Mouse (Mus musculus): ENCODE measurements at regions not wholly inside any gene's neighbourhood (a gene's known extent, or its start where the extent isn't known, plus 50 kb on each side); places are given as distances from the start of the nearest gene placed in this dataset.

- DNase-seq (ENCODE audit: low spot score), result no peak
Measured at GRCm38 (mm10) chr14:61904426-61905124, 297.3 kb downstream of the Kcnrg start.

- no peak for DNase-seq (ENCODE audit: low spot score)
Measured at GRCm38 (mm10) chr14:61918113-61918512, 310.9 kb downstream of the Kcnrg start.

- DNase-seq (ENCODE audit: low spot score), result no peak
Measured at GRCm38 (mm10) chr14:61931811-61932210, 324.6 kb downstream of the Kcnrg start.

- no peak for DNase-seq (ENCODE audit: low spot score)
Measured at GRCm38 (mm10) chr14:61941682-61942081, 334.4 kb downstream of the Kcnrg start.

- DNase-seq (ENCODE audit: low spot score), result no peak
Measured at GRCm38 (mm10) chr14:61945659-61946058, 338.4 kb downstream of the Kcnrg start.

GRCm38 (mm10) chr14:61949446-61949845 lies 342.2 kb downstream of the Kcnrg start:
- no peak for DNase-seq (ENCODE audit: low spot score)

GRCm38 (mm10) chr14:61950004-61950403 lies 342.4 kb upstream of the Rnaseh2b start:
- no peak for DNase-seq (ENCODE audit: low spot score)

- DNase-seq (ENCODE audit: low spot score), result no peak
Measured at GRCm38 (mm10) chr14:61953029-61953428, 339.4 kb upstream of the Rnaseh2b start.

GRCm38 (mm10) chr14:61955416-61955815 lies 337.0 kb upstream of the Rnaseh2b start:
- DNase-seq (ENCODE audit: low spot score), result no peak

- DNase-seq (ENCODE audit: low spot score), result no peak
Measured at GRCm38 (mm10) chr14:61960243-61960957, 332.0 kb upstream of the Rnaseh2b start.

GRCm38 (mm10) chr14:61968467-61968866 lies 323.9 kb upstream of the Rnaseh2b start:
- DNase-seq (ENCODE audit: low spot score), result no peak

- no peak for DNase-seq (ENCODE audit: low spot score)
Measured at GRCm38 (mm10) chr14:61968957-61969535, 323.3 kb upstream of the Rnaseh2b start.

- no peak for DNase-seq (ENCODE audit: low spot score)
Measured at GRCm38 (mm10) chr14:61970591-61970990, 321.8 kb upstream of the Rnaseh2b start.

GRCm38 (mm10) chr14:61971100-61972088 lies 321.0 kb upstream of the Rnaseh2b start:
- DNase-seq (ENCODE audit: low spot score), result no peak

GRCm38 (mm10) chr14:61975301-61975732 lies 317.1 kb upstream of the Rnaseh2b start:
- DNase-seq (ENCODE audit: low spot score), result no peak

GRCm38 (mm10) chr14:61980581-61980980 lies 311.8 kb upstream of the Rnaseh2b start:
- DNase-seq (ENCODE audit: low spot score), result no peak

GRCm38 (mm10) chr14:61985575-61985974 lies 306.8 kb upstream of the Rnaseh2b start:
- DNase-seq (ENCODE audit: low spot score), result no peak

- DNase-seq (ENCODE audit: low spot score), result no peak
Measured at GRCm38 (mm10) chr14:61986203-61986602, 306.2 kb upstream of the Rnaseh2b start.

- no peak for DNase-seq (ENCODE audit: low spot score)
Measured at GRCm38 (mm10) chr14:61995253-61995652, 297.1 kb upstream of the Rnaseh2b start.

GRCm38 (mm10) chr14:61997736-61998135 lies 294.7 kb upstream of the Rnaseh2b start:
- DNase-seq (ENCODE audit: low spot score), result no peak

- DNase-seq (ENCODE audit: low spot score), result no peak
Measured at GRCm38 (mm10) chr14:61998259-61998658, 294.1 kb upstream of the Rnaseh2b start.

GRCm38 (mm10) chr14:62001481-62001949 lies 290.9 kb upstream of the Rnaseh2b start:
- DNase-seq (ENCODE audit: low spot score), result no peak

Data from urinary bladder, postnatal 25 days (tissue).